Mouse (Mus musculus): Measurements from ENCODE around the gene Gng2.

The Gng2 gene

GRCm38 (mm10) chr14:19858808-19859776 lies 118.3 kb downstream of the Gng2 start:
- DNase-seq: peak; percentile 59

- no peak for DNase-seq
These were observed 119.1 kb downstream of the Gng2 start for GRCm38 (mm10) chr14:19858279-19858678.

- DNase-seq: no peak
These were observed 124.0 kb downstream of the Gng2 start for GRCm38 (mm10) chr14:19853471-19853870.

- DNase-seq: peak; percentile 73
These were observed 137.7 kb downstream of the Gng2 start for GRCm38 (mm10) chr14:19839600-19840332.

- DNase-seq: no peak
These were observed 141.1 kb downstream of the Gng2 start for GRCm38 (mm10) chr14:19836289-19836688.

GRCm38 (mm10) chr14:19825481-19825880 lies 151.9 kb downstream of the Gng2 start:
- peak; percentile 12 for DNase-seq

GRCm38 (mm10) chr14:19823321-19824142 lies 153.9 kb downstream of the Gng2 start, which contains the start of gene Rtraf:
Rtraf (minus strand) TSS chr14:19823824.
- DNase-seq: peak; percentile 90

Data from cerebellum, adult 8-10 months (tissue).